Mouse (Mus musculus): ENCODE results near the gene Rcor1.

DNA sequence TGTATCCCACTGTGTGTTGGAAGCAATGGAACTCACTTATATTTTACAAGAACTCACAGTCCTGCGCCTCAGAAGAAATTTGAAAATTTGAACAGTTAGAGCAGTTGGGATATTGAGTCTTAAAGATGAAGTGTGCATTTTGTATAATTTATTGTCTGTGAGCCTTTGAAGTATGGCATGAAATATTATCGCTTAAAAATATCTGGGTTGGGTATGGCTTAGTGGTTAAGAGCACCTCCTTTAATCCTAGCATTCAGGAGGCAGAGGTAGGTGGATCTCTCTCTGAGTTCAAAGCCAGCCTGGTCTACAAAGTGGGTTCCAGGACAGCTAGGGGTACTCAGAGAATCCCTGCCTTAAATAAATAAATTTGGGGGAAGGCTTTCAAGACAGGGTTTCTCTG lies 20.1 kb upstream of the Rcor1 start:
- TF ChIP-seq CTCF (conservative IDR thresholded peaks at IDR 0.05; ENCODE audit: low read length), result no peak
- TF ChIP-seq NANOG (IDR thresholded peaks at IDR 0.05; ENCODE audit: borderline replicate concordance, low read length), result no peak
- TF ChIP-seq POU5F1 (IDR thresholded peaks at IDR 0.05; ENCODE audit: borderline replicate concordance, low read length), result no peak
